Mouse (Mus musculus) liver, adult 10 weeks (tissue): ENCODE data around the gene Olfr10. TPM values are rescaled to one million over a fixed set of nuclear protein-coding genes. Genes with fewer than 3 reads are reported as not detected.

Source experiments
- polyA plus RNA-seq: library from polyadenylated mRNA; stranded (reverse); fragments of 350-450 nt; fragmentation: Illumina TruSeq; extraction: RNeasy Lipid Tissue Mini Kit (QIAGEN cat#74804); gene quantifications from one replicate; pipeline ENCODE4 v1.2.3, GENCODE M21; 2014; ENCODE audit warnings: low read depth, low replicate concordance

Olfr10 gene
- polyA plus RNA-seq = not detected

GRCm38 (mm10) chr11:49304441-49304840 lies at the start of gene Olfr10:
TSS of gene Olfr10 (plus strand) at chr11:49304741.

GRCm38 (mm10) chr11:49278222-49278621 lies 26.3 kb upstream of the Olfr10 start, which contains the start of gene Olfr1393:
TSS of gene Olfr1393 (plus strand) at chr11:49278304.

GRCm38 (mm10) chr11:49284982-49285381 lies 19.6 kb upstream of the Olfr10 start, which contains the start of gene Olfr1392:
TSS of gene Olfr1392 (plus strand) at chr11:49285282.

GRCm38 (mm10) chr11:49322442-49322841 lies 17.9 kb downstream of the Olfr10 start, which contains the start of gene Olfr1391:
TSS of gene Olfr1391 (plus strand) at chr11:49322742.

GRCm38 (mm10) chr11:49334888-49335287 lies 30.3 kb downstream of the Olfr10 start, which contains the start of gene Olfr1390:
TSS of gene Olfr1390 (plus strand) at chr11:49335188.

Other genes with a start within 250 kb of the Olfr10 start
- 11.2 TPM for gene Tgtp2, start 240.5 kb upstream of the Olfr10 start, polyA plus RNA-seq
- gene Ifi47, start 228.2 kb upstream of the Olfr10 start, polyA plus RNA-seq = 51.2 TPM
- gene Olfr1396, start 189.9 kb upstream of the Olfr10 start, polyA plus RNA-seq = 0.19 TPM
- not detected for gene Olfr1395, start 162.5 kb upstream of the Olfr10 start, polyA plus RNA-seq
- gene Olfr1394, start 150.4 kb upstream of the Olfr10 start, polyA plus RNA-seq = not detected
- gene Btnl9, start 117.6 kb upstream of the Olfr10 start, polyA plus RNA-seq = 5.2 TPM
- gene Zfp62, start 101.4 kb upstream of the Olfr10 start, polyA plus RNA-seq = 38.5 TPM
- gene Mgat1, start 60.5 kb upstream of the Olfr10 start, polyA plus RNA-seq = 30.2 TPM
- 0.48 TPM for gene Olfr1393, start 26.4 kb upstream of the Olfr10 start, polyA plus RNA-seq
- gene Olfr1392, start 19.5 kb upstream of the Olfr10 start, polyA plus RNA-seq = not detected
- not detected for gene Olfr1391, start 18.0 kb downstream of the Olfr10 start, polyA plus RNA-seq
- not detected for gene Olfr1390, start 30.4 kb downstream of the Olfr10 start, polyA plus RNA-seq
- gene Olfr1389, start 118.3 kb downstream of the Olfr10 start, polyA plus RNA-seq = not detected
- gene Olfr1388, start 131.9 kb downstream of the Olfr10 start, polyA plus RNA-seq = not detected
- not detected for gene Olfr1387, start 150.6 kb downstream of the Olfr10 start, polyA plus RNA-seq
- not detected for gene Olfr1386, start 160.3 kb downstream of the Olfr10 start, polyA plus RNA-seq
- gene Olfr1385, start 184.3 kb downstream of the Olfr10 start, polyA plus RNA-seq = not detected
- gene Olfr1384, start 202.0 kb downstream of the Olfr10 start, polyA plus RNA-seq = not detected
- gene Olfr1383, start 214.9 kb downstream of the Olfr10 start, polyA plus RNA-seq = not detected
- not detected for gene Olfr1382, start 223.5 kb downstream of the Olfr10 start, polyA plus RNA-seq
- not detected for gene Olfr1381, start 238.7 kb downstream of the Olfr10 start, polyA plus RNA-seq